Mouse (Mus musculus) heart, postnatal 0 days (tissue): ENCODE results near the gene Tigar.

ENCODE experiments used
- CTCF ChIP-seq: IDR thresholded peaks from 2 replicates; pipeline ENCODE4 v1.5.1; 2016; ENCODE audit warnings: antibody characterized with exemption, control low read depth, low read depth
- EP300 ChIP-seq: IDR thresholded peaks from 2 replicates; pipeline ENCODE4 v1.6.1; 2016; ENCODE audit warnings: antibody characterized with exemption, low read depth

- TF ChIP-seq CTCF (no peak), EP300 (0 out of 2 replicates have a peak, but pooled peaks have one; percentile 19)
Measured at GRCm38 (mm10) chr6:127149303-127149943, 40.1 kb upstream of the Tigar start.
